Mouse (Mus musculus) midbrain, embryonic 13.5 days (tissue): Measurements from ENCODE around the gene Krt82. TPM values are rescaled to one million over a fixed set of nuclear protein-coding genes. Genes with fewer than 3 reads are reported as not detected.

ENCODE experiments used
- ATAC-seq: fragments of 200-750 bp; cut with Nextera tagmentation; 2 replicates; pipeline ENCODE4 v1.8.0; 2017; ENCODE audit warnings: mild to moderate bottlenecking, moderate TSS enrichment, moderate library complexity
- H3K27ac ChIP-seq: fragments of 300-500 bp; sonication (generic); 2 replicates; pipeline ENCODE4 v1.5.1; 2015; ENCODE audit warnings: inconsistent platforms, mild to moderate bottlenecking, moderate library complexity
- H3K27me3 ChIP-seq: fragments of 300-500 bp; sonication (generic); 2 replicates; pipeline ENCODE4 v1.6.1; 2015; ENCODE audit warnings: mild to moderate bottlenecking, inconsistent platforms
- H3K36me3 ChIP-seq: fragments of 300-500 bp; sonication (generic); 2 replicates; pipeline ENCODE4 v1.6.1; 2015; ENCODE audit warnings: mild to moderate bottlenecking, inconsistent platforms
- H3K4me1 ChIP-seq: fragments of 300-500 bp; sonication (generic); replicated peaks from 2 replicates; pipeline ENCODE4 v1.6.1; 2015; ENCODE audit warnings: inconsistent platforms
- H3K4me2 ChIP-seq: fragments of 300-500 bp; sonication (generic); replicated peaks from 2 replicates; pipeline ENCODE4 v1.6.1; 2015; ENCODE audit warnings: moderate library complexity, mild to moderate bottlenecking, inconsistent platforms
- H3K4me3 ChIP-seq: fragments of 300-500 bp; sonication (generic); replicated peaks from 2 replicates; pipeline ENCODE4 v1.5.1; 2015; ENCODE audit warnings: mild to moderate bottlenecking, inconsistent platforms
- H3K9ac ChIP-seq: fragments of 300-500 bp; sonication (generic); replicated peaks from 2 replicates; pipeline ENCODE4 v1.6.1; 2015; ENCODE audit warnings: mild to moderate bottlenecking, inconsistent platforms
- H3K9me3 ChIP-seq: fragments of 300-500 bp; sonication (generic); 2 replicates; pipeline ENCODE4 v1.6.1; 2016; ENCODE audit warnings: mild to moderate bottlenecking, inconsistent platforms
- WGBS: fragments of 180-500 bp; shearing (Covaris S2); methylation state at CpG from one replicate; pipeline ENCODE4 v1.1.7; 2015; 5-methylcytosine and 5-hydroxymethylcytosine counted together
- microRNA-seq: library from miRNA; unstranded; fragments of <30 nt; microRNA quantifications from one replicate; pipeline ENCODE4, GENCODE M21; 2016
- polyA plus RNA-seq: library from polyadenylated mRNA; unstranded; fragments of >200 nt; fragmentation: Nextera tagmentation; extraction: Ambion mirVana; gene quantifications from 2 replicates; pipeline ENCODE4 v1.2.1, GENCODE M21; 2015

Krt82 gene
- polyA plus RNA-seq, 1 experiment from 2014 or later = not detected

DNA sequence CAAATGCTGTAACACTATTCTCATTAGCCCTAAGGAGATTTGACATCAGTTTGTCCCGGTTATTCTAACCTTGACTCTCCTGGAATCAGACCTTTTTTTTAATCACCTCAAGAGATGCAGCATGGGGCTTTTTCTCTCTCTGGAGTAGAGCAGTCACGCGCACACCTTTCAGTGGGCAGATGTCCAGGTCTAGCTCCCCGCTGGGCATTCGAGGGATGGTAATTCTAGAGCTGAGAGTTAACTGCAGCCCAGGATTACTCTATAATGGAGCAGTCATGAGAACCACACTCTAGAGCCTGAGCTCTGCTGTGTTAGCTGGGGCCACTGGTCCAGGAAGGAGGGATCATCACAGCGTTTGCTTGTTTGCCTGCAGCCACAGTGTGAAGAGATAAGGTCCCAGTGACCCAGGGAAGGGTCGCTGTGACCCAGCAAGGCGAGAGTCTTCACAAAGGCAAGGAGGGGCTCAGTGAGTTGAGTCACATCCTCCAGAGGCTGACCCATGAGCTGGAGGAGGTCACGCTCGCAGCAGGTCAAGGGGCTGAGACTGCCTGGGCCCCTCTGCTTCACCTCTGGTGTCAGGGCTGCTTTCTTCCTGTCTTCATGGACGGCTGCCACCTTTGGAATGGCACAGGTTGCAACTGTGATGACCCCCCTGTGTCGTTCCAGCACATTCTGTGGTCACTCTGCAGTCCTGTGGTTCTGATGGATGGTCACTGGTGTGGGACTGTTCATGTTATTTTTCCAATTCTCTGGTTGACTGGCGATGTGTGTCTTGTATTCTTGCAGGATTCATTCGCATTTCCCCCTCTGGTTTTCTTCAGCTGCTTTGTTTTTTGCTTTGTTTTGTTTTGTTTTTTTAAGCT is 43.3 kb downstream of the Krt82 start:
- no peaks in the 10 kb centered on the region for H3K27me3 ChIP-seq
- no peaks in the 10 kb centered on the region for H3K9me3 ChIP-seq
- no peak overlapping the region for H3K4me3 ChIP-seq
- H3K36me3 ChIP-seq = no peaks in the 10 kb centered on the region
- WGBS = 64% methylated on average over 14 of the region's 14 CpGs
- H3K27ac ChIP-seq = no peak overlapping the region
- H3K4me2 ChIP-seq = no peak overlapping the region
- no peaks in the 10 kb centered on the region for H3K4me1 ChIP-seq
- no peak overlapping the region for H3K9ac ChIP-seq
- no peak for ATAC-seq

DNA sequence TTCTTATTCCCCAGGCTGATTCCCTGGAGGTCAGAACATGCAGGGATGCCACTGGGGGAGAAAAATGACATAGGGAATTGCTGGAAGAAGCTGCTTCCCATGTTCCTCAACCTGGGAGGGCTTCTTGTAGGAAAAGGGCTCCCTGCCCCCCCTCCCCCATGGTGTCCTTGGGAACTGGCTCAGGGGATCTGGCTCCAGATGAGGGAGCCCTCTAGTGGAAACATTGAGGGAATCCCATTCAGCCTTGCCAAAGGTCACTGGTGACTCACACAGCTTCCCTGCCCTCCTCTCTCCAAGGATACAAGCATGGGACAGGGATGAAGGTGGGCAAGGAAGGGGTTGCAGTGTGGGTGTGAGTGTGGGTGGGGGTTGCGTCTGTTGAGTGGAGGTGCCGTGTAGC is 53.3 kb downstream of the Krt82 start:
- Histone ChIP-seq H3K27ac (no peak overlapping the region), H3K4me2 (no peak overlapping the region), H3K4me3 (no peak overlapping the region), H3K36me3 (no peaks in the 10 kb centered on the region), H3K4me1 (no peaks in the 10 kb centered on the region), H3K9me3 (no peaks in the 10 kb centered on the region), H3K27me3 (no peaks in the 10 kb centered on the region), H3K9ac (no peak overlapping the region)
- ATAC-seq = no peak
- WGBS = 67% methylated on average over 2 of the region's 2 CpGs

DNA sequence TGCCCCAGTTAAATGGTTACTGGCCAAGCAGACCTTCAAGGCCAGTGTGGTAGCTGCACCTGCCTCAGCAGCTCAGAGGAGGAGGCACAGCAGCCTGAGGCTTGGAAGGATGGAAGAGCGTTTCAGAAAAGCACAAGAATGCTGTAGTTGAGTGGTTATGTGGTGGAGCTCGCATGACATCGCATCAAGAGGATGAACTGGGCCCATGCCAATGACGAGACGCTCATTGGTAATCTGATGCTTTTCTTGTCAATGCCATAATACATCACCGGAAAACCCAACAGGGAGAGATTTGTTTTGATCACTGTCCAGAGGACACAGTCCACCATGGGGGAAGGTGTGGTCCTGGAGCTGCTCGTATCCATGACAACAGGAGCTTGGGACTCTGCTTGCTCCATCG is 55.2 kb downstream of the Krt82 start:
- Histone ChIP-seq H3K36me3 (no peaks in the 10 kb centered on the region), H3K4me2 (no peak overlapping the region), H3K27me3 (no peaks in the 10 kb centered on the region), H3K27ac (no peak overlapping the region), H3K9me3 (no peaks in the 10 kb centered on the region), H3K9ac (no peak overlapping the region), H3K4me3 (no peak overlapping the region), H3K4me1 (no peaks in the 10 kb centered on the region)
- WGBS = 92% methylated on average over 8 of the region's 8 CpGs
- ATAC-seq = no peak

DNA sequence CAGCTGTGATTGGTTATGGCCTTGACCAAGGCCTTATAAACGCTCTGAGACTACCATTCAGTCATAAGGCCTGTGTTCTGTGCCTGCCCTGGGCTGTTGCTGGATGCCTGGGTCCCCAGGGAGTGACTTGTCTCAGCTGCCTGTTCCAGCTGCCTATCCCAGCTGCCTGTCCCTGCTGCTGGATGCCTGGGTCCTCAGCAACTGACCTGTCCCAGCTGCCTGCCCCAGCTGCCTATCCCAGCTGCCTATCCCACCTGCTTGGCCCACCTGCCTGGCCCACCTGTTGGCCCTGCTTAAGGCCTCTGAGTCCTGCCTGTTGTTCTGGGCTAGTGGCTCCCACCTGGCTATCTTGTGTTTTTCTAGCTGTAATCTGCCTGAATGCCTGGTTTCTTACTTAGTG is 56.3 kb downstream of the Krt82 start:
- Histone ChIP-seq H3K9me3 (no peaks in the 10 kb centered on the region), H3K9ac (no peak overlapping the region), H3K36me3 (no peaks in the 10 kb centered on the region), H3K27ac (no peak overlapping the region), H3K27me3 (no peaks in the 10 kb centered on the region), H3K4me3 (no peak overlapping the region), H3K4me2 (no peak overlapping the region), H3K4me1 (no peaks in the 10 kb centered on the region)
- 69% methylated on average over 1 of the region's 1 CpGs for WGBS
- no peak for ATAC-seq

DNA sequence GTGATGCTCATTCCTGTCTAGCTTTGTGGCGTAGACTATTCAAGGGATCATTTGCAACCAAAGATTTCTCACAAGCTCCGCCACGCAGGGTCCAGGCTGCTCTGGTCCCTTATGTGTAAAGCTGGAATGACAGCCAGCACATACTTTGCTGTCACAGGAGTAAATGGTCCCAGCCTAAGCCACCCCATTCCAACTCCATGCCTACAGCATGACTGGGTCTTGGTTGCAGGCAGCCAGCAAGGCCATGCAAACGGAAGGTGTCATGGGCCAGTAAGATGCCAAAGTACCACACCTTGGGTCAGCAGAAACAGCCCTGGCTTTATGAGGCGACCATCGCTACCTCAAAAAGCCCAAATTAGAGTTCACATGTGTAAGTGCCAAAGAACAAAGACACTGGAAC is 56.8 kb downstream of the Krt82 start:
- Histone ChIP-seq H3K9ac (no peak overlapping the region), H3K4me1 (no peaks in the 10 kb centered on the region), H3K36me3 (no peaks in the 10 kb centered on the region), H3K9me3 (no peaks in the 10 kb centered on the region), H3K4me3 (no peak overlapping the region), H3K4me2 (no peak overlapping the region), H3K27ac (no peak overlapping the region), H3K27me3 (no peaks in the 10 kb centered on the region)
- WGBS = 93% methylated on average over 6 of the region's 6 CpGs
- no peak for ATAC-seq

DNA sequence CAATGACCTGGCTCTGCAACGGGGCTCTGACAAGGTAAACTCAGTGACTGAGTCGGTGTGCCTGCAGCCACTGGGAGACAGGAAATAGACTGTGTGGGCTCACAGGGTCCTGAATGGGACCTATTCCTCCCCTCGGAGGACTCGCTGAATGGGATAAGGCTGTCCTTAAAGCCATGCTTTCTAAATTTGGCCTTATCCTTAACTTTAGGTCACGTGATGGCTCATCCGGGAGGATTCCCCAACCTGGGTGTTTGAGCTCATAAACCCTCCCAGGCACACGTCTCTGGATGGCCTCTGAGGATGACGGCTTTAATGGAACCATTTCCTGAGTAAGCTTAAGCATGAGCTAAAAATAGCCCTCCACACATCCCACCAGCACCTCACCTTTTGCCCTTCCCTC is 57.7 kb downstream of the Krt82 start:
- H3K27ac ChIP-seq = no peak overlapping the region
- no peak for ATAC-seq
- H3K36me3 ChIP-seq = no peaks in the 10 kb centered on the region
- no peak overlapping the region for H3K9ac ChIP-seq
- no peaks in the 10 kb centered on the region for H3K9me3 ChIP-seq
- no peak overlapping the region for H3K4me3 ChIP-seq
- WGBS = 87% methylated on average over 8 of the region's 8 CpGs
- H3K4me2 ChIP-seq = no peak overlapping the region
- H3K4me1 ChIP-seq = no peaks in the 10 kb centered on the region
- no peaks in the 10 kb centered on the region for H3K27me3 ChIP-seq

DNA sequence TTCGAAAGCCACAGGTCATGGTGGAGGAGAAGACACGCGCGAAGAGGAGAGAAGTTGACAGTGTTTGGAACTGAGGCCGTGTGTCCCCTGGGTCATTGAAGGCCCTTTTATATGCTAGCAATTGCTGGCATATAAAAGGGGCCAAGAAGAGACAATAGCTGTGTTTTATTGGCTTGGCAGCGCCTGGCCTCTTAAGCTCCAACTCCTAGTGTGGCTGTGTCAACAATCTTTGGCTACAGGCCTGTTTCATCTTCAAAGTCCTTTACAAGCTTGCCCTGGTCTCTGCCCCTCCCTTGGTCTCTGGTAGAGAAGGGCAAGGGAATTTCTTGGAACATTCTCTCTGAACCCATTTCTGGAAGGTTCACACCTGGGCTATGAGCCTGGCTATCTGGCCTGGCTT is 59.0 kb downstream of the Krt82 start, which contains the start of gene Krt83:
Gene Krt83, minus strand, starts transcription at position 82 of the 400 bp plus-strand sequence.
- no peak for ATAC-seq
- no peak within 1 kb of the TSS for H3K4me2 ChIP-seq
- no peaks in the 10 kb centered on the region for H3K9me3 ChIP-seq
- H3K4me1 ChIP-seq = no peaks in the 10 kb centered on the region
- no peak within 1 kb of the TSS for H3K27ac ChIP-seq
- H3K4me3 ChIP-seq = no peak within 1 kb of the TSS
- no peak within 1 kb of the TSS for H3K9ac ChIP-seq
- 53% methylated on average over 6 of the region's 6 CpGs for WGBS
- H3K36me3 ChIP-seq = no peaks in the 10 kb centered on the region
- H3K27me3 ChIP-seq = no peaks in the 10 kb centered on the region

Small RNAs within 50 kb of the gene (microRNA-seq; reads per million reads assigned to microRNA genes)
- not detected for gene Gm44393
- gene Gm44460 = not detected

Other genes with a start within 250 kb of the Krt82 start
- gene Krt80, start 180.5 kb downstream of the Krt82 start, polyA plus RNA-seq = 0.05 and 0.09 TPM in 2 replicates
- 0.05 and 0.32 TPM in 2 replicates for gene Krt7, start 139.6 kb downstream of the Krt82 start, polyA plus RNA-seq
- 0.17 and 0.19 TPM in 2 replicates for gene Krt87, start 111.9 kb downstream of the Krt82 start, polyA plus RNA-seq
- gene Krt88, start 102.9 kb downstream of the Krt82 start, polyA plus RNA-seq = not detected in 2 replicates
- not detected in 2 replicates for gene Krt81, start 86.9 kb downstream of the Krt82 start, polyA plus RNA-seq
- gene Krt86, start 77.2 kb downstream of the Krt82 start, polyA plus RNA-seq = not detected in 2 replicates
- gene Krt83, start 59.2 kb downstream of the Krt82 start, polyA plus RNA-seq = not detected in 2 replicates
- gene Gm49425, start 33.4 kb downstream of the Krt82 start, polyA plus RNA-seq = not detected in 2 replicates
- not detected in 2 replicates for gene Krt84, start 17.8 kb downstream of the Krt82 start, polyA plus RNA-seq
- 0.08 TPM in 1 of 2 replicates, not detected in the other for gene Krt90, start 12.3 kb upstream of the Krt82 start, polyA plus RNA-seq
- 0.11 TPM in 1 of 2 replicates, not detected in the other for gene Krt75, start 23.2 kb upstream of the Krt82 start, polyA plus RNA-seq
- not detected in 2 replicates for gene Gm5414, start 77.5 kb upstream of the Krt82 start, polyA plus RNA-seq
- not detected in 2 replicates for gene Gm5478, start 96.7 kb upstream of the Krt82 start, polyA plus RNA-seq
- gene Krt6b, start 129.6 kb upstream of the Krt82 start, polyA plus RNA-seq = not detected in 2 replicates
- gene Krt6a, start 143.6 kb upstream of the Krt82 start, polyA plus RNA-seq = not detected in 2 replicates
- 0.19 and 0.26 TPM in 2 replicates for gene Krt5, start 162.2 kb upstream of the Krt82 start, polyA plus RNA-seq
- not detected in 2 replicates for gene Krt71, start 192.4 kb upstream of the Krt82 start, polyA plus RNA-seq
- gene Krt72, start 235.8 kb upstream of the Krt82 start, polyA plus RNA-seq = not detected in 2 replicates